Mouse (Mus musculus) retina, postnatal 1 day (tissue): ENCODE measurements around the gene Tmem80.

ENCODE experiments used
- DNase-seq: peaks from one replicate; pipeline ENCODE4 v3.0.0-alpha.2; 2012

Gene Tmem80

DNA sequence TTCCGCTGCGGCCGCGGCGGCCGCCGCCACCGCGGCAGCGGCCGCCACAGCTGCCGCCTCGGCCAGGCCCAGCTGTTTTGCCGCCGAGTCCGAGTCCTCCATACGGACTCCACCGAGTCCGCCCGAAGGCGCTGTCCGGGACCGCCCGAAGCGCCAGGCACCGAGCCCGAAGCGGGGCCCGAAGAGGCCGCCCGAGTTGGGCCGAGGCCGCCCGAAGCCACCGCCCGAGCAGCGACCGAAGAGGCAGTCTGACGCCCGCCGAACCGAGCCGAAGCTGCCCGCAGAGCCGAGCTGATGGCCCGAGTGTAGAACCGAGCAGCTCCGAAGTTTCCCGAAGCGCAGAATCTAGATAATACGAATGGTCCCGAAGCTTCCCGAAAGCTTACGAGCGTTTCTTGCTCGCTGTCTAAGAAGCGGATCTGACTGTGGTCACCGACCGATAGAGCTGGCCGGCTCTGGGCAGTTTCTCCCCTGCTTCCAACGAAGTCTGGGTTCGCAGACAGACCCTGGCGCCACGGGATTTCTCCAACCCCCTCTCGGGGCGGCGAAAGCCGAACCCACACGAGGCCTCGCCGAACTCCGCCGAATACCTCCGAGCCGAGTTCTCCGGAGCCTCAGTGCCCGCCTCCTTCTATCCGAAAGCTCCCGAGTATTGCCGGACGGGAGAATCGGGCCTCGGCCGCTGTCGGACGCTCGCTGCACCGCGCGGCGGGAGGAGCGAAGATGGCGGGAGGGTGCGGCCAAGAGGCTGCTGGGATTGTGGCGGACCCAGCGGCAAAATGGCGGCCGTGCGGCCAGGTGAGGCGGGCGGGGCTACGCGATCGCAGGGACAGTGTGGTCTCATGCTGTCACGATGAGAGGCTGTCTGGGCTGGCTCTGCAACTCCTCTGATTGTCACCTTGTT lies at the start of gene Tmem80, which contains the start of gene Deaf1:
Gene Tmem80 (plus strand): TSS at position 271 of the 904 bp plus-strand sequence.
Gene Deaf1 (minus strand): TSS at position 222 of the 904 bp plus-strand sequence.
- peak; percentile 99 for DNase-seq

DNA sequence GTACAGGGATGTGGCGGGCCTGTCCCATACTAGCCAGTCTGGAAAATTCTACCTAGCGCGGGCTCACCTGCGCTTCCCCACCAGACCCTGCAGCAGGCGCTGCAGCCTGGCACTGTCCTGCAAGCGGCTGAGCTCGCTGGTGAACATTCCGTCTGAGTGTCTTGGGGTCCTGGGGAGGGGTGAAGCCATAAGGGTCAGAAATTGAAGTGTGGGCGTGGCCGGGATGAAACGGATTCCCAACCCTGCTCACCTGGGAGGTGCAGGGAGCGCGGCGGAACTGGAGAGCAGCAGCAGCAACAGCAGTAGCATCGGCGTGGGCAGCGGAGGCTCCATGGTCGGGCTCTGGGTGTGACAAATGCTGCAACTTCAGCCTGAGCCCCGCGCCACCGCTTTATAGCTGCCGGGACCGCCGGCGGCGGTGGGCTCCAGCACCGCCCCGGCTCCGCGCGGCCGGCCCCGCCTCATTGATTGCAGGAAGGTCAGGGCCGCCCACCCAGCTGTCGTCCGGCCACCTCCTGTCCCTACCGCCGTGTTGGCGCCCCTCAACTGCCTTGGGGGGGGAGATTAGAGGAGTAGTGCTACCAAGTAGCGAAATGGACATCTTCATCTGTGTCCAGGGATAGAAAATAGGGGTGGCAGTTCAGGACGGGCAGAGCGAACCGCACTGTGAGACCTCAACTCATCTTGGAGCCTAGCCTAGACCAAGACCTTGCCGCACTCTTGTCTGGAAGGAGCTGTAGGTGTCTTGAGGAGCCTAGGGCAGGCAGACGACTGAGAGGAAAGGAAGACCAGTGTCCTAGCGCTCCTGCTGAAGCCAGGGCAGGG lies 48.6 kb upstream of the Tmem80 start, which contains the start of gene Sct:
Gene Sct (minus strand): TSS at position 368 of the 825 bp plus-strand sequence.
- DNase-seq = peak; percentile 75

DNA sequence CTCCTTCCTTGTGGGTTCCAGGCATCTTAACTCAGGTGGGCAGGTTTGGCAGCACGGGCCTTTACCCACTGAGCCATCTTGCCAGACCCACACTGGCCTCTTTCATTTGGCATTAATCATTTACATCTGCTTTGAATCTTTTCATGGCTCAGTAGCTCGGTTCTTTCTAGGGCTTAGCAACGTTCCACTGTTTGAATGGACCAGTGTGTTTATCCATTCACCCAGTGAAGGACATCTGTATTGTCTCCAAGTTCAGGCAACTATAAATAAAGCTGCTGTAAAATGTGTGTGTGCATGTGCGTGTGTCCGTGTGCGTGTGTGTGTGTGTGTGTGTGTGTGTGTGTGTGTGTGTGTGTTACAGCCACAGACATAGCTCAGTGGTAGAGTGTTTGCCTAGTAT lies 46.1 kb upstream of the Tmem80 start:
- DNase-seq = peak; percentile 88

DNA sequence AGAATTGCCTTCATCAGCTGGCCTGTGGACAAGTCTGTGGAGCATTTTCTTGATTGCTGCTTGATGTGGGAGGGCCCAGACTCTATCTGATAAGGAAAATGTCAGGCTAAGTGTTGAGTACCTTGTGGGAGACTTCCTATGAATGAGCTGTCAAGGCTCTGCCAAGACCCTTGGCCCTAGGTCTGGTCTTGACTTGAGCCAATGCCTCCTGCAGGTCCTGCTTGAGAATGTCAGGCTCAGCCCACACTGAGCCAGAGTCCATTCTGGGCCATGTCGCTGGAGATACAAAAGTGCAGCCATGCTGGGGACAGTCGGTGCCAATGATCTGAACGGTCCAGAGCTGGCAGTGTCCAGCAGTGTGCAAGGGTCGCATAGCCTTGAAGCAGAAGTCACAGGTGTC lies 44.8 kb upstream of the Tmem80 start:
- DNase-seq = no peak

DNA sequence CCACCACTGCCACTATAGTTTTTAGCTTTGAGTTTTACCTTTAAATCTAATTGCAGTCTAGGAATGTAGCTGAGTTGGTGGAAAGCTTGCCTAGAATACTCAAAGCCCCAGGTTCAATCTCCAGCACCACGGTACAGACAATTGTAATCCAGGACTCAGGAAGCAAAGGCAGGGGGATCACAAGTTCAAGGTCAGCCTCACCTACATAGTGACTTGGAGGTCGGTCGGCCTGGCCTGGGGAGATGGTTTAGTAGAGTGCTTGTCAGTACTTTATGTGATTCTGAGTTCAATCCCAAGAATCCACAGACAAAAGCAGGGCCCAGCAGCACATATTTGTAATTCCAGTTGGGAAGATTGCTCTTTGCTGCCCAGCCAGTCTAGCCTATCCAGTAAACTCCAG lies 39.5 kb upstream of the Tmem80 start:
- no peak for DNase-seq

DNA sequence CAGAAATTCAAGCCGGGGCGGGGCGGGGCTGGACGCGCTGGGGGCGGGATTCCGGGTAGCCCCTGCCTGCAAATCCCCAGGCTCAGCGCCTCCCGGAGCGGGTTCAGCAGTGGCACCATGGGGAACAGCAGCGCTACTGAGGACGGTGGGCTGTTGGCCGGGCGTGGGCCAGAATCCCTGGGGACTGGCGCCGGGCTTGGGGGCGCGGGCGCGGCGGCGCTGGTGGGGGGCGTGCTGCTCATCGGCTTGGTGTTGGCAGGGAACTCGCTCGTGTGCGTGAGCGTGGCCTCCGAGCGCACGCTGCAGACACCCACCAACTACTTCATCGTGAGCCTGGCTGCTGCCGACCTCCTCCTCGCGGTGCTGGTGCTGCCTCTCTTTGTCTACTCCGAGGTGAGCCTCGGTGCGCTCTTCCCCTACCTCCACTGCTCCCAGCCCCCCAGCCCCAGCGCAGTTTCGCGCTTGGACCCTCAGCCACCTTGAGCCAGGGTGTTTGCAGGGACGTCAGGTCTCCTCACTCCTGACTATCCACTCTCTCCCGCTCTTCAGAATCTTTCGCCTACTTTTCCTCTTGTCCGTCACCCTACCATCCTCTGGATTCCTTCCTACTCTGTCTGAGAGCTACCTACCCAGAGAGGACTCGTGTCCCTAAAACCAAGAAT lies 35.5 kb upstream of the Tmem80 start, which contains the start of gene Drd4:
Gene Drd4 (plus strand): TSS at position 86 of the 662 bp plus-strand sequence.
- peak; percentile 73 for DNase-seq

DNA sequence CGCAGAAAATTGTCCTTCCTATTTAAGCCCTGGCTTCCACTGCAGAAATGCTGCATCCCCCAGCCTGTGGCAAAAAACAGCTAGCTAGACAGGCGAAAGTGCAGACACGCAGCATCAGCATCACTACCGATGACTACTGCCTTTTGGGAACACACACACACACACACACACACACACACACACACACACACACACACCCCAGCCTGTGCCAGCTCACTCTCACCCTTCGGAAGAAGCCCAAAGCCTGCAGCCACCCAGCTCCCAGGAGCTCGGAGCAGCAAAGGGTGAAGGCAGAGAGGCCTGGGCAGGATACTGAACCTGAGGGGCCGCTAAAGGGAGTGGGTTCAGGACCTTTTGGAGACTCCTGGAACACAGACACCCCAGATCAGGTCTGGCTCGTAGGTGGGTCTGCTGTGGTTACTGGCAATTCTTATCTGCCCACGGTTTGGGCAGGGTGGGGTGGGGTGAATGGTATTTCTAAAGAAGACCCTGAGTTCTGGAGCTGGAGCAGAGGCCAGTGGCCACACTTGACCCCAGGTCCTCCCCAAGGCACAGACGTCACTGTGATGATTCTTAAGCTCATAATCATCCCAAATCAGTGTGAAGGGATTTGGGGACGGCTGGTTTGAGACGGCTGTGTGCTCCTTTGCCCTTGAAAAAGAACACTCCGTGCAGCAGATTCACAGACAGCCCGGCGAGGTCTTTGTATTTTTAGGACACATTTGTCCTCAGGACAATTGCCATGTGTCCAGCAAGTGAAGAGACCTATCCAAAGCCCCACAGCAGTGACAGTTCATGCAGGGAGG lies 34.8 kb upstream of the Tmem80 start:
- peak; percentile 18 for DNase-seq

DNA sequence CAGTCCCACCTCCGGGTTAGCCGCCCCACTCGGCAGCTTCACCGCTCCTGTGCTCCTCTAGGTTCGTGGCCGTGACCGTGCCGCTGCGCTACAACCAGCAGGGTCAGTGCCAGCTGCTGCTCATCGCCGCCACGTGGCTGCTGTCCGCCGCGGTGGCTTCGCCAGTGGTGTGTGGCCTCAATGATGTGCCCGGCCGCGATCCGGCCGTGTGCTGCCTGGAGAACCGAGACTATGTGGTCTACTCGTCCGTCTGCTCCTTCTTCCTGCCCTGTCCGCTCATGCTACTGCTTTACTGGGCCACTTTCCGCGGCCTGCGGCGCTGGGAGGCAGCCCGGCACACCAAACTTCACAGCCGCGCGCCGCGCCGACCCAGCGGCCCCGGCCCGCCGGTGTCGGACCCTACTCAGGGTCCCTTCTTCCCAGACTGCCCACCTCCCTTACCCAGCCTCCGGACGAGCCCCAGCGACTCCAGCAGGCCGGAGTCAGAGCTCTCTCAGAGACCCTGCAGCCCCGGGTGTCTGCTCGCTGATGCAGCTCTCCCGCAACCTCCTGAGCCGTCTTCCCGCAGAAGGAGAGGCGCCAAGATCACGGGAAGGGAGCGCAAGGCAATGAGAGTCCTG lies 33.6 kb upstream of the Tmem80 start:
- DNase-seq = peak; percentile 67

DNA sequence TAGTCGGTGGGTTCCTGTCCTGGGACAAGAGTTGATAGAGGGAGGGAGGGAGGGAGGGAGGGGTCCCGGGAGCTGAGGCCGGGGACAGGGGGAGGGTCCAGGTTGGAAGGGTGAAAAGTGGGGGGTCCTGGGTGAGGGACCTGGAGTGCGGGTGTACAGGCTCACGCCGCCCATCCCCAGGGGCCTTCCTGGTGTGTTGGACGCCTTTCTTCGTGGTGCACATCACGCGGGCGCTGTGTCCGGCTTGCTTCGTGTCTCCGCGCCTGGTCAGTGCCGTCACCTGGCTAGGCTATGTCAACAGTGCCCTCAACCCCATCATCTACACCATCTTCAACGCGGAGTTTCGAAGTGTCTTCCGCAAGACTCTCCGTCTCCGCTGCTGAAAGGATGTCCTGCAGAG lies 33.1 kb upstream of the Tmem80 start:
- no peak for DNase-seq

DNA sequence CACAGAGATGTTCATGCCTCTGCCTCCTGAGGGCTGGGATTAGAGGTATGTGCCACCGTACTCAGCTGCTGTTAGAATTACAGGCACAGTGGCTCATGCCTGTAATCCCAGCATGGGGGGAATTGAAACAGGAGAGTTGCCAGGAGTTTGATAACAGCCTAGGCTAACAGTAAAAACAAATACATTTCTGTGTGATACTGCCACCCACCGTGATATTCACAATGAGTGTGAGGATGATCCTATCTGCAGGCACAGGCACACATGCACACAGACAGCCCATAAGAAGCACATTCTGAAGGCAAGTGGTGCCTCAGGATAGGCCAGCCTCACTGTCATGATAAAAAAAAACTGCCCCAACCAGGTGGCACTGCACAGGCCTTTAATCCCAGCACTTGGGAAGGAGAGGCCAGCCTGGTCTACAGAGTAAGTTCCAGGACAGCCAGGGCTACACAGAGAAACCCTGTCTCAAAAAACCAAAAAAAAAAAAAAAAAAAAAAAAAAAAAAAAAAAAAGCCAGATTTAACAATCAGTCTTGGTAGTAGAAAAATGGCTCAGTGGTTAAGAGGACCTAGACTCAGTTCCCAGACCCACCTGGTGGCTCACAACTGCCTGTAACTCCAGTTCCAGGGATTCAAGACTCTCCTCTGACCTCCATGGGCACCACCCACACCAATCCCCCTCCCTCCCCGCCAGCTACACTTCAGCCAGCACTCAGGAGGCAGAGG lies 29.5 kb upstream of the Tmem80 start:
- DNase-seq = no peak

DNA sequence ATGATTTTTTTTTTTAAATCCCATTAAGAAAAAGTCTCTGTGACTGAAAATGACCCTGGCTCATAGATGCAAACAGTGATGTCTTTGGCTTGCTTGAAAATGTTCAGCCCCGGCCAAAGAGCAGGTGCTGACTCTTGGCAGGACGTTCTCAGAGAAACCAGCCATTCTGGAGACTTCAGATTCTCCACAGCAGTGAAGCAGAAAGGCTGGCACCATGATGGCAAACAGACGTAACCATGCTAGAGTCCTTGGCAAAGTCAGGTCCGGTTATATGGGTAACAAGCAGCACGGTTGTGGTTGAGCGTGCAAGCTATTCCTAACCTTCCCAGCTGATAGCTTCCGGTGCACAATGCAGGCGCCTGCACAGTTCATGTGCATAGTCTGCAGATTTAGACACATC lies 28.4 kb upstream of the Tmem80 start:
- DNase-seq = no peak

DNA sequence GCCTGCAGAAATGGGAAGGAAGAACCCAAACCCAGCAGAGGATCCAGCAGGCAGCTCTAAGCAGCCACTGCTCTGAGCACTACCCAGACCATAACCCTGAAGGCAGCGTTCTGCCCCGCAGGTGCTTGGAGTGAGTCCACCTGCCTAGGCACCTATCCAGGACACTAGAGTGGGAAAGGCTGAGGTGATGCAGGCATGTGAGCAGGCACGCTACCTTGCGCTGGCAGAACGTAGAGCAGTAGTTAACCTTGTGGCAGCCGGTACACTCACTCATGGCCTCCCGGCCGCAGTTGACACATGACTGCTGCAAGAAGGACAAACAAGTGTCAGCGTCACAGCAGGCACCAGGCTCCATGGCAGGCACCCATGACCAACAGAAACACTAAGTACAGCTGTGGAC lies 26.2 kb upstream of the Tmem80 start:
- no peak for DNase-seq

DNA sequence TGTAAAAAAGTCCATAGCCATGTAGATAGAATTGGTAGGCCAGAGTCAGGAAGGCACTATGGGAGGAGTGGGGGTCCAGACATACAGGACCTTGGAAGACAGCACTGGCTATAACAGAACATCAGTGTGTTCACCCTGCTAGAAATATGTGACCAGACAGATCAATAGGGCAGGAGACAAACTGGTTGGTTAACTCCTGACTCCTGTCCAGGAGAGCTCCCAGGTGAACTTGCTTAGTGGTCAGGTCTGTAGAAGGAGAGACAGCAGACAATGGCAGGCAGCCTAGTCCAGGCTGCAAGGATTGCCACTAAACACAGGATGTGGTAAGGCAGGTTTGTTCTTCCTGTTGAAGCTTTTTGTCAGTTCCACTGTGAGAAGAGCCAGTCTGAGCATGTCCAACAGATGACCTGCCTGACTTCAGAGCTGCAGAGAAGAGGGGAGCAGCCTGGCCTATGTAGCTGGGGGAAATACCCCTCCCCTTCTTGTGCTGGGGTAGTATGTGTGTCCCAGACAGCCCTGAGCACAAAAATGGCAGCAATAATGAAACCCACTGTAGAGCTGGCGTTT lies 24.8 kb upstream of the Tmem80 start:
- no peak for DNase-seq

DNA sequence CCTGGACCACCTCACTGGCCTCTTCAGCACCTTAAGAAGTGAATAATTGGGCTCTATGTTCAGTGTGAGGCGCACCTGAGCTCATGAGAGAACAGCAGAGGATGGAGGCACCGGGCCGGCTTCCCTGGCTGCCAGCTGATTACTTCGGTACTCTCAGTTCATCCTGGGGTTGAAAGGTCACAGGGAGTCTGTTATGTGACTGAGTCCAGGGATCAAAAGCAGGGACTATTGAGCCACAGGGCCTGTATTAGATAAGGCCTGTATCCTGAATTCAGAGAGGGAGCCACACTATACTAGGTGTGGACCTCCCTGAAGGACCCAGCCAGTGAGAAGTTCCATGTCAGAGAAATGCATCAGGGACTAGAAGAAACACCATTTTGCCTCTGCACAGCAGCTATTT lies 23.0 kb upstream of the Tmem80 start:
- DNase-seq = no peak

DNA sequence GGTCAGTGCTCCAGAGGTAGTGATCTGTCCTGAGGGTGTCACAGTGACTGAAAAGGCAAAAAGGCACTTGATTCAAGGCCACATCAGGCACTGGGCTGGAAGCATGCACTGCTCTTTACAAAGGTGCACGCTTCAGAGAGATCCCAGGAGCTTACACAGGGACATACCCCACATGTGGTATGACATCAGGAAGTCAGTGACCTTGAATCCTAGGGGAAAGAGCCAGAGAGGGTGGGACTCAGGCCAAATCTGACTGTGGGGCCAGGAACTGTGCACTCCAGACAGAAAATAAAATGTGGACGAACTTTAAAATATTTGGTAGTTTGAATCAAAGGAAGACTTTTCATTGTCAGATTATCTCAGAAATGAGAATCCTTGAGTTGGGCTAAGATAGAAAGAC lies 13.1 kb upstream of the Tmem80 start:
- DNase-seq = no peak

DNA sequence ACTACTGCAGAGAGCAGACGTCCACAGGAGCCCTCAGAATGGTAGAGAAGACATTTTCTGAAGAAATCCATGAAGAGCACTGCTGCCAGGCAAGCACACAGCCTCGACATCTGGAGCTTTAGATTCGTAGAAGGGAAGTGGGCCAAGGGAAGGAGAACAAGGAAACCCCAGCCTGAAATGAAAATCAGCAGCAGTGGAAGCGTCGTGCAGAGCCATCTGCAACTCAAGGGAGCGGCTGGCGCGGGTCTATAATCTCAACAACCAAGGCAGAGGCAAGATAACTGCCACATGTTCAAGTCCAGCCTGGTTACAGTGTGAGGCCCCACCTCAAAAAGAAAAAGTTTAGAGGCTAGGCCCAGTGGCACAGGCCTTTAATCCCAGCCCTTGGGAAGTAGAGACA lies 12.5 kb upstream of the Tmem80 start:
- DNase-seq = no peak

DNA sequence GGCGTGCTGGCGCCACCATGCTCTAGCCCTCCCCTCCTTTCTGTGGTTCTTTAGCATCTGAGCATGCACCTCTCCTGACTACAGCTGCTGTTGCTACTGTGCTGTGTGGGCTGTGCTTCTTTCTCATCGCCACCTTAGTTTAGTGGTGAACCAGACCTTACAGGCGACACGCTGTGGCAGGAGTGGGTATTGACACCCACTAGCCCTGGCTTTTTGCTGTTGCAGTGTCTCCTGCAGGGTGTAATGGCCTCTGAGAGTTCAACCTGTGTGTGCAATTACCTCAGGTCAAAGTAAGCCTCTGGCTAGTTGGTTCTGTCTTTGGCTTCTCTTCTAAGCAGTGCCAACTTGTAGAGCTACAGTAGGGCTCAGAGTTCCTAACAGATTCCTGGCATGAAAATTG lies 11.6 kb upstream of the Tmem80 start:
- peak; percentile 26 for DNase-seq

DNA sequence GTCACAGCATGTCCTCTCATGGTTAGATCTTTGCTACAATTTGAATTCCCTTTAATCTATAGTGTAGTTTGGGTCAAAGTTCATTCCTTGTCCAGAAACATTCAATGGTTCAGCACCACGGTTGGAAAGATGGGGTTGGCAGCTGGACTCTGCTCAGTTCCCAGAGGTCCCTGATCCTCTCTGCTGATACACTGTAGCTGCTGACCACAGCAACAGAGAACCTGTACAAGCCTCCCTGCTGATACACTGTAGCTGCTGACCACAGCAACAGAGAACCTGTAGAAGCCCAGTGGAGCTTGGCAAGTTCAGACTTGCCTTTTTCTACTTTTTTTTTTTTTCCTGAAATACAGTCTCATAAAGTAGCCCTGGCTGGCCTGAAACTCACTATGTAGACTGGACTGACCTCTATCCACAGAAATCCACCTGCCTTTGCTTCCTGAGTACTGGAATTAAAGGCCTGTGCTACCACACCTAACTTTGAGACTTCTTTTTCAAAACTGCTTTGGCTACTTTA lies 9.9 kb upstream of the Tmem80 start:
- DNase-seq = no peak

DNA sequence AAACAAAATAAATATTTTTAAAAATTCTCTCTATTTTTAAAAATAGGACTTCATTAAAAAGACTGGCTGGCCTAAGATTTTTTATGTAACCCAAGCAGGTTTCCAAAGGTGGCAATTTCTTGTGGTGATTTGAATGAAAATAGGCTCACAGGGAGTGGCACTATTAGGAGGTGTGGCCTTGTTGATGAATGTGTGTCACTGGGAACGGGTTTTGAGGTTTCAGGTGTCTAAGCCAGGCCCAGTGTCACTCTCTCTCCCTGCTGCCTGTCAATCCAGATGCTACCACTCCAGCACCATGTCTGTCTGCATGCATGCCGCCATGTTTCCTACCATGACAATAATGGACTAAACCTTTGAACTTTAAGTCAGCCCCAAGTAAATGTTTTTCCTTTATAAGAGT lies 8.1 kb upstream of the Tmem80 start:
- no peak for DNase-seq

DNA sequence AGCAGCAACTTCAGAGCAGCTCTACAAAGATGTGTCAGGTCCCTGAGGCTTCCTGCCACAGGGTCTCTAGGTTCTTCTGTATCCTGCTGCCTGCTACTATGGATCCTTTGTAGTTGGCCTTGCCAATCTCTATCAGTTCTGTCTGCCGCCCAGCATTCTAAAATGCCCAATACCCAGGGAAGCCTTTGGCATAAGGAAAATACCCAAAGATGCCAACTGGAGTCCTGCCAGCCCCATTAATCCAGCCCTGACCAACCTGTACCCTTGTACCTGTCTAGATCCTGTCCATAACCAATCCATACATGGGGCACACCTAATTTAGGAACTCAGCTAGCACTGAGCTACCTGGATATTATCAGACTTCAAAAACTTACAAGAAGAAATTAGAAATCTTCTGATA lies 2.9 kb upstream of the Tmem80 start:
- no peak for DNase-seq
